Mouse (Mus musculus) heart, adult 2 months (tissue): ENCODE measurements around the gene Atp8a1. TPM values are rescaled to one million over a fixed set of nuclear protein-coding genes. Genes with fewer than 3 reads are reported as not detected.

Experiments used
- DNase-seq, 2 experiments: peaks; one replicate each; pipeline ENCODE4 v3.0.0; 2021
- H3K27ac ChIP-seq: fragments of 200-600 bp; 2 replicates; pipeline ENCODE4 v1.8.1; 2022
- H3K27me3 ChIP-seq: fragments of 200-500 bp; 2 replicates; pipeline ENCODE4 v1.6.1; 2012; ENCODE audit warnings: mild to moderate bottlenecking, low read length, inconsistent platforms, mixed read lengths; ENCODE audit not compliant: control insufficient read depth, insufficient read depth
- H3K36me3 ChIP-seq: fragments of 200-500 bp; 2 replicates; pipeline ENCODE4 v1.6.1; 2012; ENCODE audit warnings: low read length, inconsistent platforms; ENCODE audit not compliant: control insufficient read depth, insufficient read depth
- H3K4me1 ChIP-seq: fragments of 200-500 bp; 2 replicates; pipeline ENCODE4 v1.6.1; 2011; ENCODE audit warnings: low read length; ENCODE audit not compliant: control insufficient read depth, insufficient read depth
- H3K4me3 ChIP-seq: fragments of 200-600 bp; 2 replicates; pipeline ENCODE4 v1.8.1; 2022
- H3K79me2 ChIP-seq: fragments of 200-500 bp; replicated peaks from 2 replicates; pipeline ENCODE4 v1.6.1; 2012; ENCODE audit warnings: mild to moderate bottlenecking, inconsistent platforms, low read length, moderate library complexity, mixed read lengths; ENCODE audit not compliant: control insufficient read depth, insufficient read depth
- H3K9ac ChIP-seq: fragments of 200-500 bp; 2 replicates; pipeline ENCODE4 v1.6.1; 2012; ENCODE audit warnings: low read depth, mild to moderate bottlenecking, control low read depth, inconsistent platforms, low read length, mixed read lengths
- CTCF ChIP-seq: fragments of 200-600 bp; IDR thresholded peaks from 2 replicates; pipeline ENCODE4 v1.8.1; 2022; ENCODE audit warnings: antibody characterized with exemption, mild to moderate bottlenecking, moderate library complexity
- EP300 ChIP-seq: fragments of 200-500 bp; IDR thresholded peaks from 2 replicates; pipeline ENCODE4 v1.6.1; 2011; ENCODE audit warnings: low read depth, low read length, control low read depth; ENCODE audit not compliant: insufficient read depth
- POLR2A ChIP-seq: fragments of 200-500 bp; IDR thresholded peaks from 2 replicates; pipeline ENCODE4 v1.6.1; 2011; ENCODE audit warnings: mild to moderate bottlenecking, low read depth, low read length, control low read depth; ENCODE audit not compliant: insufficient read depth
- WGBS: fragments of 180-500 bp; shearing (Covaris S2); methylation state at CpG from one replicate; pipeline ENCODE4 v1.1.7; 2018; 5-methylcytosine and 5-hydroxymethylcytosine counted together
- intact Hi-C: fragments of 180-260 bp; cut with DNase I; formaldehyde crosslinking; loops from one replicate; pipeline ENCODE4 v1.15.1; 2025
- polyA plus RNA-seq: library from polyadenylated mRNA; depleted of rRNA; stranded (reverse); fragments of >200 nt; gene quantifications from 2 replicates; pipeline ENCODE4 v1.2.3, GENCODE M21; 2012
- total RNA-seq, 2 experiments: library from RNA; stranded (reverse); gene quantifications; 2 replicates each; pipeline ENCODE4 v1.2.3; 2021

Atp8a1 gene
- total and polyA plus RNA-seq, 3 experiments = 8.8 to 21.9 (median 21.8) TPM

DNA sequence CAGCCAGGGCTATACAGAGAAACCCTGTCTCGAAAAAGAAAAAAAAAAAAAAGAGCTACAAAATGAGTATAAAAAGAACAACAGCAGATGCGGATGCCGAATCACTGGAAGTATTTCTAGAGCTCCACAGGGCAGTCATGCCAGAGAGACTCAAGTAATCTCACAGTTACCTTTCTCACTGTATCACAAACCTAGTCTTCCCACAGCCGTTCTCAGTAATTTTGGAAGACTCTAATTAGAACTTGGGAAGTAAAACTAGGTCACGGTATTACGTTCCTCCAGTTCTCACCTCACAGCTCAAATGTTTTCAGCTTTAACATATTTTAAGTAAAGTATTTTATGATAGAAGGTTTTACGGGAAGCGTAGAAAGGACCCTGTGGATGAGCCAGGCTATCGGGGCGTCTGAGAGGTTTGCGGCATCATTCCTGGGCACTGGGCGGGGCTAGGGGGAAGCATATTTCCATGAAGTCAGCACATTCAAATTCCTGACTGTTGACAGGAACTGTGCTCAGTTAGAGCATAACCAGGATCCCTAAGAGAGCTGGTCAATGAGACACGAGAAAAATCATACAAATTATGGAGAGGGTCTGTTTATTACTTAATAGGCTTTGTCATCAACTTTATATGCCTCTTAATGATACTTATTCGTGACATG, 152.1 kb downstream of the Atp8a1 start:
- WGBS = 49% methylated on average over 14 of the region's 14 CpGs
- no peak overlapping the region for H3K4me3 ChIP-seq
- intact Hi-C loops = no loop called here
- peak in 1 of 2 experiments; percentile 13 for DNase-seq
- H3K27ac ChIP-seq = peak overlapping the region; percentile 57
- no peaks in the 10 kb centered on the region for H3K27me3 ChIP-seq
- H3K79me2 ChIP-seq = no peaks in the 10 kb centered on the region
- H3K4me1 ChIP-seq = peaks cover 5% of the 10 kb centered on the region; the same call in 1 of the 2 replicates
- H3K9ac ChIP-seq = no peak overlapping the region
- H3K36me3 ChIP-seq = peaks cover 10% of the 10 kb centered on the region
- TF ChIP-seq CTCF = no peak
- TF ChIP-seq EP300 = no peak
- TF ChIP-seq POLR2A = 0 out of 2 replicates have a peak, but pooled peaks have one; percentile 32

DNA sequence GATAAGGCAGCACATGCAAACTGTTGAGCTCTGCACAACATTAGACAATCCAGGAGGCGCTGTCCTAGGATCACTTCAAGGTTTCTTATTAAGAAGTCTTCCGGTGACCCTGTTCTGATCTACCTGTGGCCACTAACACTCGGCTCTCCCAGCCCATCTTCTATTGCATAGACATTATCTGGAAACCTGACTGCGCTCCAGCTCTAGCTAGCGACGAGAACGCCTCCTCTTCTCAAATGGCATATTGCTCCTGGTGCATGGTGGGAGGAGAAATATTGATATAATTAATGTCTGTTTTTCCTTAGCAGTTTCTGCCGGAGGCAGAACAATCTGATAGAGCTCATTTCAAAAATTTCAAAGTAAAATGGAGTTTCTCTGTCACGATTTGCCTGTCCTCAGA, 156.9 kb downstream of the Atp8a1 start:
- H3K4me3 ChIP-seq = no peak overlapping the region
- TF ChIP-seq EP300 (no peak), CTCF (no peak), POLR2A (no peak)
- no peak overlapping the region for H3K9ac ChIP-seq
- H3K36me3 ChIP-seq = no peaks in the 10 kb centered on the region; the same call in 1 of the 2 replicates
- intact Hi-C loops = no loop called here
- H3K27ac ChIP-seq = no peak overlapping the region
- H3K27me3 ChIP-seq = no peaks in the 10 kb centered on the region
- H3K79me2 ChIP-seq = no peaks in the 10 kb centered on the region
- DNase-seq = no peak
- WGBS = 91% methylated on average over 9 of the region's 9 CpGs
- H3K4me1 ChIP-seq = no peaks in the 10 kb centered on the region; the same call in 1 of the 2 replicates

DNA sequence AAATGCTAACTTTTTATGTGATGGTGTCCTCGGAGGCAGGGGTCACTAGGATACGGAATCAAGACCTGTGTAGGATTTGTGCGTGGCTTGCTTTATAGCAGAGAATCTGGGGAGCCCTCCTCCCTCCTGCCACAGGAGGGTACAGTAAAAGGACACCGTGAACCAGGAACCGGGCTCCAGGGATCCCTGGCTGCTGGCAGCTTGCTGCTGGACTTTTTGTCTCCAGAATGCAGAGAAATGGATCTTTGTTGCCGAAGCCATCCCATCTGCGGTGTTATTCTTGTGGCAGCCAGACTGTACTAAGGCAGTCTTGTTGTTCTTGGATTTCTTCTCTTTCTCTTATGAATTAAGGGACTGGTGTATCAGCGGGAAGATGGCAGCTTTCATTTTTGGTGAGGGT, 159.2 kb downstream of the Atp8a1 start:
- Histone ChIP-seq H3K36me3 (no peaks in the 10 kb centered on the region; the same call in 1 of the 2 replicates), H3K27me3 (no peaks in the 10 kb centered on the region), H3K9ac (no peak overlapping the region), H3K79me2 (no peaks in the 10 kb centered on the region), H3K4me3 (no peak overlapping the region), H3K4me1 (no peaks in the 10 kb centered on the region; the same call in 1 of the 2 replicates), H3K27ac (no peak overlapping the region)
- TF ChIP-seq CTCF = no peak
- TF ChIP-seq EP300 = no peak
- TF ChIP-seq POLR2A = no peak
- DNase-seq = no peak
- 88% methylated on average over 8 of the region's 8 CpGs for WGBS
- intact Hi-C loops = no loop called here

DNA sequence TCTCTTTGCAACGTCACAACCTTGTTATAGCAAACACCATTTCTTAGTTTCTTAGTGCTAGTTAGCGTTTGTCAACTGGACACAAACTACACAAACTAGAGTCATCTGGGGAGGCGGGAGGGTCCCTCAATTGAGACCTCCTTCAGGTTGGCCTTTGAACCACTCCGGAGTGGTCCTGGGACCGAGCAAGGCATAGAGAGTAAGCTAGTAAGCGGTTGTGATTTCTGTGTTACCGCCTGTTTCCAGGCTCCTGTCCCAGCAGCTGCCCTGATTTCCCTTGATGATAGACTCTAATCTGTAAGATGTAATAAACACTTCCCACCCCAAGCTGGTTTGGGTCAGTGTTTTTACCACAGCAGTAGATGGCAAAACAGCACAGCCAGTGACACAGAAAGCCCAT, 161.3 kb downstream of the Atp8a1 start:
- Histone ChIP-seq H3K4me3 (no peak overlapping the region), H3K4me1 (no peaks in the 10 kb centered on the region; the same call in 1 of the 2 replicates), H3K36me3 (no peaks in the 10 kb centered on the region; the same call in 1 of the 2 replicates), H3K79me2 (no peaks in the 10 kb centered on the region), H3K27me3 (no peaks in the 10 kb centered on the region), H3K9ac (no peak overlapping the region), H3K27ac (no peak overlapping the region)
- no peak for DNase-seq
- intact Hi-C loops = no loop called here
- TF ChIP-seq CTCF (no peak), POLR2A (no peak), EP300 (no peak)
- WGBS = 87% methylated on average over 7 of the region's 7 CpGs

DNA sequence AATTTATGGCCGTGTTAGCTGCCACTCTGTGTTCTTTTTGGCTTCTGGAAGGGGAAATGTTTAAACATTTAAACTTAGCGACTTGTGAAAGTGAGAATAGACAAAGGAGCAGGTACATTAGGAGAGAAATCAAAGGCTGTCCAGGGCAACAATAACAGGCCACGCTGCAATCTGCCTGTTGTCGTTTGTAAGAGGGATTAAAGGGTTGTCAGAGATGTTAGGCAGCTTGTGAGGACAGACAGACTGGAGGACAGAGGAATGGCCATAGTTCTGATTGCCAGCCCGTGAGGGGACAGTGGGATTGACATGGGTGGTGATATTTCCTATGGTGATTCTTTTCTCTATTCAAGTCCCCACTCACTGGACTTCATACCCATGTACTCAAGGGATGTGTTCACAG, 161.8 kb downstream of the Atp8a1 start:
- TF ChIP-seq POLR2A = no peak
- no peak for TF ChIP-seq CTCF
- Histone ChIP-seq H3K4me3 (no peak overlapping the region), H3K4me1 (no peaks in the 10 kb centered on the region; the same call in 1 of the 2 replicates), H3K36me3 (no peaks in the 10 kb centered on the region; the same call in 1 of the 2 replicates), H3K9ac (no peak overlapping the region), H3K79me2 (no peaks in the 10 kb centered on the region), H3K27ac (no peak overlapping the region), H3K27me3 (no peaks in the 10 kb centered on the region)
- WGBS = 60% methylated on average over 5 of the region's 5 CpGs
- intact Hi-C loops = no loop called here
- DNase-seq = no peak

DNA sequence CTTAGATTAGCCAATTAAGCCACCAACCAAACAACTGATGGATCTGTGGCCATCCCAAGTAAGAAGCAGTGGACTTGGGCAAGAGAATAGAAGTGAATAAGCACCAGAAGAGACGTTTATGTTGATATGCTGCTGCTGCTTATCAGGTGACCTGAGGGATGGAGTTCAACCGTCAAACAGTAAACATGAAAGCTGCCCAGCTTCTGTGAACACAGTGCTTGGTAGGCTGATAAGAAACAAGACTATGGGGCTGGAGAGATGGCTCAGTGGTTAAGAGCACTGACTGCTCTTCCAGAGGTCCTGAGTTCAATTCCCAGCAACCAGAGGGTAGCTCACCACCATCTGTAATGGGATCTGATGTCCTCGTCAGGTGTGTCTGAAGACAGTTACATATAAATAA, 168.4 kb downstream of the Atp8a1 start:
- no peaks in the 10 kb centered on the region for H3K27me3 ChIP-seq
- intact Hi-C loops = no loop called here

More for the DNA sequence above, 168.4 kb downstream of the Atp8a1 start:
- Histone ChIP-seq H3K27ac (no peak overlapping the region), H3K4me1 (no peaks in the 10 kb centered on the region), H3K9ac (no peak overlapping the region), H3K4me3 (no peak overlapping the region), H3K36me3 (no peaks in the 10 kb centered on the region), H3K79me2 (no peaks in the 10 kb centered on the region)
- no peak for TF ChIP-seq CTCF
- no peak for DNase-seq
- whole genome bisulfite sequencing = 57% methylated on average over 3 of the region's 3 CpGs
